Mouse (Mus musculus): ENCODE results near the gene Ptchd4. TPM values are rescaled to one million over a fixed set of nuclear protein-coding genes. Genes with fewer than 3 reads are reported as not detected.

Gene Ptchd4
- total RNA-seq, 1 experiment from 2014 or later: not detected

DNA sequence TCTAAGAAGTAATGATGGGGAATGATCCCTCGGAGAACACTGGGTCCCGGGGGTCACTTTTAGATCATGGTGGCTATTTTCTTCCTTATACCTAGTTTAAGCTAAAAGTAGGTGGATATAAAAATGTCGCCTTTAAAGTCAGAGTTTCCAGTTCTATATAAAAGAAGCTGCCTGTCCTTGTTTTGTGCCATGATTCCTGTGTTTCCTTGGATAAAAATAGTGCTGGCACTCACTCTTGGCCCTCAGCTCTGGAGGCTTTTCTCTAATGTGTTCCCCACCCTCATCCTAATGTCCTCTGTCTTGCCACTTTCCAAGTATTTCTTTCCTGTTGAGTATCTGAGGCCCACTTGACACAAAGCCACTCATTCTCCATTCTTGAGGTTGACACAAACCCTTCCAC lies 79.6 kb downstream of the Ptchd4 start:
- ATAC-seq (replicated peaks; ENCODE audit: low read depth, poor library complexity, severe bottlenecking): no peak

DNA sequence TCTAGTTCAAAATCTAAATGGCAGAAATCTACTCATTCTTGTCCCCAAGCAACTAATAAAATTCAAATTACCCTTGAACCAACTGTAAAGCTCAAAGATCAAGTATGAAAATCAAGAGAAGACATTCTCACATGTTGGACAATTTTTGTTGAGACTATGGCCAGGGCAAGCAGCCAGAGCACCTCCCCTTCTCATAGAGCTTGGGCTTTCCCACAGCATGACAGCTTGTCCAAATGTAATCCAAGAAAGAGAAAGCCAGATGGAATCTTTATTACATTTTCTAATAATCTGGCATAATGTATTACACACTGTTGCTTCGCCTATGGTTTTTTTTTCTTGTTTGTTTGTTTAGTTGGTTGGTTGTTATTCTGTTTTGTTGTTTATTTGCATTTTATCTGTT lies 102.7 kb downstream of the Ptchd4 start:
- no peak for ATAC-seq (replicated peaks; ENCODE audit: low read depth, poor library complexity, severe bottlenecking)

DNA sequence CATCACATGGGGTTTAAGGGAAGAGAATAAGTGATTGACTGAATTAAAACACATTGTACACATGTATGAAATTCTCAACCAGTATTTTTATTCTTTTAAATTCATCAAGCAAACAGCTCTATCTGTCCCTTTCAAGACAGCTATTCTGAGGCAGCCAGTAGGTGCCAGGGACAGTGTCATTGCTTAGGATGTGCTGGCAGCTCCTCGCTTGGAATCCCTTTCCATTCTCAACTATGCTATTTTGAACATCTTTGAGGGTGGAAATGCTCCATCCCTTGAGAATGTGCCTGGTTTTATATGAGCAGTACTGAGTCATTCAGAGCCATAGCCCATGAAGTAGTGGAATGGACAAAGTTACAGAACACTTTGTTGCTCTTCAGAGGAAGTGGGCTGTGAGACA lies 112.2 kb downstream of the Ptchd4 start:
- no peak for ATAC-seq (replicated peaks; ENCODE audit: low read depth, poor library complexity, severe bottlenecking)

DNA sequence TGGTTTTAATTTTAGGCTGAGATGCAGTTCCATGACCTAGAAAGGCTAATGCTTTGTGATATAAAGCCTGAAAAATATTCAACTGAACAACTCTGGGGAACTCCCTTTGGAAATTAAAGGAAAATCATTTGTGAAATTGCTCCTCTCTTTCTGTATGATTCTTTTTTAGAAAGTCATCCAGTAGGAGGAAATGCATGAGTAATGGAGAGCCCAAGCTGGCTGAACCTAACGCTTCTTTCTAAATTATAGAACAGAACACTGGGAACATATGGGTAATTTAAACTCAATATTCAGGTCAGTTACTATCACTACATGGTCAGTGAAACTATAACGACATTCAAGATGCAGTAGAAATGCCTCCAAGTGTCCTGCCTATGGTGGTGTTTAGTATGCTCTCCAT lies 114.6 kb downstream of the Ptchd4 start:
- ATAC-seq (replicated peaks; ENCODE audit: low read depth, poor library complexity, severe bottlenecking): no peak

DNA sequence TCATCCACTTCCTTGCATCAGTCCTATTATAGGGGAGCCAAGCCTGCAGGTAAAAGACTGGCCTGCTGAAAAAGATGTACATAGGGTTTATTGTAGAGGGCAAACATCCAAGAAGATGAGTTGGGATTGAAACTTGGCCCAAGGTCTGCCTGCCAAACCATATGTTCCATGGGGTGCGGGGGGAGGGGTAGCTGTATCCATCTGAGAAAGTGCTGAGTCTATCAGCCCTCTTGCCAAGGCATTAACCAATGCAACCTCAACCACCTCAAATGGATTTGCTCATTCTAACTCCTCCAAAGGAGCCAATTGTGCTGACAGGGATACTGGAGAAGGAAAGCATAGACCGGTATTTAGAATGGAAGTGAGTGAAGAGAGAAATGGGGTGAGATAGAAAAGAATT lies 136.5 kb downstream of the Ptchd4 start:
- no peak for ATAC-seq (replicated peaks; ENCODE audit: low read depth, poor library complexity, severe bottlenecking)

DNA sequence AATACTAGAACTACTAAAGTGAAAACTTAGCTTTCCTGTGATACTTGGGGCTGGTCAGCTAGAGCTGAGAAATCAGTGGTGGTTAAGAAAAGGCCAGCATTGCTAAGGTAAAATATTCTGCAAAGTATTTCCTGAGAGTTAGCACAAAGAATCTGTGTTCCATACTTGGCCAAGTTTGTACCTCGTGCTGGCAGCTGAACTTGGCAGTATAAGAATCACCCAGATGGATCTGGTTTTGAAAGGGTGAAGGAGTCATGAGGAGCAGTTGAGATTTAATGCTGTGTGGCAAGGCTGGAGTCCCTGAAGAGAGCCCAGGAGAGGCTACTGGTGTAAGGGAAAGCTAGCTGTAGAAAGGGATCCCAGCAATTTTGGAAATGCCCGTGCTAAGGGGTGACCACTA lies 140.7 kb downstream of the Ptchd4 start:
- no peak for ATAC-seq (replicated peaks; ENCODE audit: low read depth, poor library complexity, severe bottlenecking)

DNA sequence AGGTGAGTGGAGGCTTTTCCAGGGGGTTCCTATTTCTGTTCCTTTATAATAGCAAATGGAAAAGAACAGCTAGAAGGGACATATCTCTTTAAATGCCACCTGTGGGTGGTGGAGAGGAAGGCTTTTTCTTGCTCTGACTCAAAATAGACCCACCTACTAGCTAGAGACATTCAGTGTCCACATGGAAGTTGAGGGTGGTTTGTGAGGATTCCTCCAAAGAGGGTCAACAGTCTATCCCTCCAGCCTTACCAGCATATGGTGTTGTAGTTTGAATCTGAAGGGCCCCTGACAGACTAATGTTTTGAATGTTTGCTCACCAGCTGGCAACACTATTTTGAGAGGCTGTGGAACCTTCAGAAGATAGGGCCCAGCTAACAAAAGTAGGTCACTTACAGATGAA lies 147.0 kb downstream of the Ptchd4 start:
- ATAC-seq (replicated peaks; ENCODE audit: low read depth, poor library complexity, severe bottlenecking): no peak

DNA sequence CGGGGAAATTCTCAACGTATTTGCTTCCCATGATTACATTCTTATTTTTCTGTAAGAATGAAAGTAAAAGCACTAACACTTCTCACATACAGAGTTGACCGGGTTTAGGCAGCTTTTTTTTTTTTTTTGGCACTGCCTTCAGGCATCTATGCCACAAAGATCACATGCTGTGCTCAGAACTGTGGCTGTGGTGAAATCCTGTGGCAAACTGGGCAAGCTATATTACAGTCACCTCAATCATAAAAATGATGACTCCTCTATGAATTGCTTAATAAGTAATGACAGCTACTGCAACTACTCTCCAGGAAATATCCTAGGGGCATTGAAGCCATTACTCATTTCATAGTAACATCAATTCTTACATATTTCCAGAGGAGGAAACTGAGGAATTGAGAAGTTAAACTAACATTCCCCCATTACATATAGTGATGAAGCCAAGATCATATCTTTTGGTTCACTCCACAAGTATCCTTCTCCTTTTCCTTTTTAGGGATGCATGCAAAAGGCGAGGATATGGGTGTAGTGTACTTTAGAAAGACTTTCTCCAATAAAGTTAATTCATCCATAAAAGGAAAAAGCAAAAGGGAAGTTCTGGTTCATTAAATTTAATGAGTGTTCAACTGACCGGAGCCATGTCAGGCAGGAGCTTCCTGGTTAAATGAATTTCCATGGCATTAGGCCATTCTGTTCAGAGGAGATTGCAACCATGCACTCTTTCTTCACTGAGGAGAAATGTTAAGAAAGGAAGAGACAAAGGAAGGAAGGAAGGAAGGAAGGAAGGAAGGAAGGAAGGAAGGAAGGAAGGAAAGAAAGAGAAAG lies 164.6 kb downstream of the Ptchd4 start:
- no peak for ATAC-seq (replicated peaks; ENCODE audit: low read depth, poor library complexity, severe bottlenecking)

DNA sequence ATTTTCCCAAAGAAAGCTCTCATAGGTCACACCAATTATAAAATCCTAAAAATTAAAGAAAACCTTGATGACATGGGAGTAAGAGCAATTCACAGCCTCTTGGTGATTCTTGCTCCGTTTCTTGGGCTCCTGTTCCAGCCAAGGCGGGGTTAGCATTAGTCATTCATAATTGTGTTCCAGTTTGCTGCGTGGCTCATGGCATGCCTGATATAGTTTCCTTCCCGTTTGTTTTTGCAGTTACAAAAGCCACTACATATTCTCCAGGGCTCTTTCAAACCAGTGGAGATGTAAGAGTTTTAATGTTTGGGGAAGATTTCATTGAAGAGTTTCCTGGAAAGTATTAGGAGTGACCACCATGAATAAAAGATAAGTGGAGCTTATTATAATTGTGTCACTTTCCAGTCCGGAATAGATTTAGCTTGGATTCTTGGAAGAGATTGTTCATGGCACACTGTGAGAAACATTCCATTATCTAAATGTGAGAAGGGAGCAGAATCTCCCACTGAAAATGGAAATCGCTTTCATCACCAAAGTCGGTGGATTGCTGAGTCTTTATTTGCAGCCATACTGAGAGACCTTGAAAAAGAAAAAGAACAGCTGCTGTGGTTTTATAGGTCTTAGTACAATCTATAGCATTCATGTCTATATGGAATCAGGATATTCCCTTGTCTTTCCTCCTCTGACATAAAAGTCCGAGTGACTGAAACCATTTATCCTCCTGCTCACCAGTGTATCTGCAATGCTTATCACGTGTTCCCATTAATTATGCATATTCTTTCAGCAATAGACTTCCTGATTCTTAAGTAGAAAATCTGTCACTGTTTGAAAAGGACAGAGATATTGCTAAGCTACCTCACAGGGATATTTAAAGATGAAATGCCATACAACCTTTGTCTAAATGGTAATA lies 193.9 kb downstream of the Ptchd4 start:
- no peak for ATAC-seq (replicated peaks; ENCODE audit: low read depth, poor library complexity, severe bottlenecking)

DNA sequence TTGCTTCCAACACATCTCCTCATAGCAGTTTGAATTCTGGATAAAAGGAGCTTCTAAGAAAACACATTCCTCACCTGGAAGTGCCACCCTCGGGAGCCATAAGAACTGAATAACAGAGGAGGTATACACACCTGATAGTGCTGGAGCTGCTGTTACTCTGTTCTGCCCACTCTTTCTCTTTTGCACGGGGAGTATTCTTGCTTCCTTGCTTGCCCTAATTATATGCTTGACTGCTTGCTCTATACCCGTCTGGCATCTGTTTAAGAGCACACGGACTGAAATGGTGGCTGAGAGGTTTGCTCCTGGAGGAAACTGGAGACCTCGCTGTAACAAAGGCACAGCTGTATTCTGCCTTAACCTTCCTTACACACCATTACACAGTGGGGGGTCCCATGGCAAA lies 214.4 kb downstream of the Ptchd4 start:
- no peak for ATAC-seq (replicated peaks; ENCODE audit: low read depth, poor library complexity, severe bottlenecking)

DNA sequence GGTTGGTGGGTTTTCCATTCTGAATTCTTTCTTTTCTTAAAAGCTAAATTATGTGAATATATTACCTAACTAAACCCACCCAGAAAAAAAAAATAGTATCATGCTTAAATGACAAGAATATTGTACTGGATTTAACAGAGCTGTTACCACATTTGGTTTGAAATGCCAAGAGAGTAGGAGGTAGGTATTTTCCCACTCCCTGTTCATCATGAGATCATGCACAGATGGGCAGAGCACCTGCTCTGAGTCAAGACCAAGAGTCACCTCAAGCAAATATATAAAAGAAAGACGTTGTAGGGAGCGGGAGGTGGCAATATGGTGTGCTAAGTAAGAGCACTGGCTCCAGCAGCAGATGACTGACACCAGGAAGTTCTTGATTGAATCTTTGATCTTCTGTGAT lies 233.8 kb downstream of the Ptchd4 start:
- no peak for ATAC-seq (replicated peaks; ENCODE audit: low read depth, poor library complexity, severe bottlenecking)
